Mouse (Mus musculus): ENCODE measurements around the gene Catip. TPM values are rescaled to one million over a fixed set of nuclear protein-coding genes. Genes with fewer than 3 reads are reported as not detected.
"Not testable (repeated sequence)": the region's sequence is repeated elsewhere in the genome, so short reads cannot be mapped to it uniquely, and the experiment has no call there.

Gene Catip
- polyA plus RNA-seq, 1 experiment: 25.9 TPM

GRCm38 (mm10) chr1:74337241-74337771 is 24.6 kb upstream of the Catip start:
- TF ChIP-seq CTCF (IDR thresholded peaks at IDR 0.05; ENCODE audit: control insufficient read depth, insufficient read depth, insufficient replicate concordance, low read depth, low read length) (no peak), POLR2A (IDR thresholded peaks at IDR 0.05; ENCODE audit: control insufficient read depth, low read depth, low read length) (no peak)
- H3K27me3 ChIP-seq (ENCODE audit: control insufficient read depth, insufficient read depth, low read length): no peaks in the 10 kb centered on the region
- peak overlapping the region; percentile 66 for H3K27ac ChIP-seq (ENCODE audit: control insufficient read depth, insufficient read depth, low read depth, low read length)
- peaks cover 13% of the 10 kb centered on the region for H3K4me1 ChIP-seq (ENCODE audit: control insufficient read depth, insufficient read depth, low read length)
- no peak overlapping the region for H3K4me3 ChIP-seq (ENCODE audit: control insufficient read depth, low read depth, low read length)
- no peaks in the 10 kb centered on the region for H3K36me3 ChIP-seq (ENCODE audit: control insufficient read depth, insufficient read depth, low read length)

GRCm38 (mm10) chr1:74338013-74338412 is 23.9 kb upstream of the Catip start:
- TF ChIP-seq CTCF (IDR thresholded peaks at IDR 0.05; ENCODE audit: control insufficient read depth, insufficient read depth, insufficient replicate concordance, low read depth, low read length): no peak
- TF ChIP-seq POLR2A (IDR thresholded peaks at IDR 0.05; ENCODE audit: control insufficient read depth, low read depth, low read length): no peak
- Histone ChIP-seq H3K27ac (ENCODE audit: control insufficient read depth, insufficient read depth, low read depth, low read length) (peak overlapping the region; percentile 44; the same call in 1 of the 2 replicates), H3K4me1 (ENCODE audit: control insufficient read depth, insufficient read depth, low read length) (peaks cover 13% of the 10 kb centered on the region), H3K36me3 (ENCODE audit: control insufficient read depth, insufficient read depth, low read length) (no peaks in the 10 kb centered on the region), H3K4me3 (ENCODE audit: control insufficient read depth, low read depth, low read length) (no peak overlapping the region), H3K27me3 (ENCODE audit: control insufficient read depth, insufficient read depth, low read length) (no peaks in the 10 kb centered on the region)

DNA sequence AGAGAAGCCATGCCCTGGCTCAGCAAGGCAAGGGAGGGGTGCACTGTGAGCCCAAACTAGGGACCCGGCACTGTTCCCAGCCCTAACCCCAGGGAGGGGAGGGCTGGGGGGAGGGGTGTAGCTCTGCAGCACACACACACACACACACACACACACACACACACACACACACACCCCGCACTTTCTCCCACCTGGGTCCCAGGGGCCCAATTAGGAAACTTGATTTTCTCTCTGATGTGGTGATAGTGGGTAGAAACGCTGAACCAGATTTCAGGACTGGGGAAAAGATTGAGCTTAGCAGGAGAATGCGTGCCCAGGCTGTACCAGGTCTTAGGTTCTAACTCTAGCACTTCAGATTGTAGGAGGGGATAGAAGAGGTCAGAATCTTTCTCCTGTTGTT is 23.3 kb upstream of the Catip start:
- Histone ChIP-seq H3K36me3 (ENCODE audit: control insufficient read depth, insufficient read depth, low read length) (no peaks in the 10 kb centered on the region), H3K4me3 (ENCODE audit: control insufficient read depth, low read depth, low read length) (no peak overlapping the region), H3K27me3 (ENCODE audit: control insufficient read depth, insufficient read depth, low read length) (no peaks in the 10 kb centered on the region), H3K27ac (ENCODE audit: control insufficient read depth, insufficient read depth, low read depth, low read length) (no peak overlapping the region), H3K4me1 (ENCODE audit: control insufficient read depth, insufficient read depth, low read length) (peaks cover 9% of the 10 kb centered on the region)
- TF ChIP-seq POLR2A (IDR thresholded peaks at IDR 0.05; ENCODE audit: control insufficient read depth, low read depth, low read length) (no peak), CTCF (IDR thresholded peaks at IDR 0.05; ENCODE audit: control insufficient read depth, insufficient read depth, insufficient replicate concordance, low read depth, low read length) (no peak)

- peaks cover 9% of the 10 kb centered on the region for H3K4me1 ChIP-seq (ENCODE audit: control insufficient read depth, insufficient read depth, low read length)
- peak overlapping the region; percentile 2; the same call in 1 of the 2 replicates for H3K27ac ChIP-seq (ENCODE audit: control insufficient read depth, insufficient read depth, low read depth, low read length)
- H3K4me3 ChIP-seq (ENCODE audit: control insufficient read depth, low read depth, low read length): no peak overlapping the region
- no peaks in the 10 kb centered on the region for H3K27me3 ChIP-seq (ENCODE audit: control insufficient read depth, insufficient read depth, low read length)
- H3K36me3 ChIP-seq (ENCODE audit: control insufficient read depth, insufficient read depth, low read length): no peaks in the 10 kb centered on the region
- TF ChIP-seq CTCF (IDR thresholded peaks at IDR 0.05; ENCODE audit: control insufficient read depth, insufficient read depth, insufficient replicate concordance, low read depth, low read length) (no peak), POLR2A (IDR thresholded peaks at IDR 0.05; ENCODE audit: control insufficient read depth, low read depth, low read length) (no peak)
Observed at GRCm38 (mm10) chr1:74339917-74340316, 22.0 kb upstream of the Catip start.

GRCm38 (mm10) chr1:74340361-74340764 is 21.5 kb upstream of the Catip start:
- no peak for TF ChIP-seq POLR2A (IDR thresholded peaks at IDR 0.05; ENCODE audit: control insufficient read depth, low read depth, low read length)

GRCm38 (mm10) chr1:74340992-74341391 is 20.9 kb upstream of the Catip start:
- H3K27ac ChIP-seq (ENCODE audit: control insufficient read depth, insufficient read depth, low read depth, low read length); H3K27me3 ChIP-seq (ENCODE audit: control insufficient read depth, insufficient read depth, low read length); H3K36me3 ChIP-seq (ENCODE audit: control insufficient read depth, insufficient read depth, low read length); H3K4me3 ChIP-seq (ENCODE audit: control insufficient read depth, low read depth, low read length); H3K4me1 ChIP-seq (ENCODE audit: control insufficient read depth, insufficient read depth, low read length): not testable (repeated sequence)

More at GRCm38 (mm10) chr1:74340361-74340764, 21.5 kb upstream of the Catip start:
- Histone ChIP-seq H3K36me3 (ENCODE audit: control insufficient read depth, insufficient read depth, low read length) (no peaks in the 10 kb centered on the region), H3K27me3 (ENCODE audit: control insufficient read depth, insufficient read depth, low read length) (no peaks in the 10 kb centered on the region), H3K27ac (ENCODE audit: control insufficient read depth, insufficient read depth, low read depth, low read length) (peak overlapping the region; percentile 2; the same call in 1 of the 2 replicates), H3K4me3 (ENCODE audit: control insufficient read depth, low read depth, low read length) (no peak overlapping the region), H3K4me1 (ENCODE audit: control insufficient read depth, insufficient read depth, low read length) (peaks cover 7% of the 10 kb centered on the region)

- peaks cover 6% of the 10 kb centered on the region for H3K4me1 ChIP-seq (ENCODE audit: control insufficient read depth, insufficient read depth, low read length)
- no peaks in the 10 kb centered on the region for H3K27me3 ChIP-seq (ENCODE audit: control insufficient read depth, insufficient read depth, low read length)
- H3K27ac ChIP-seq (ENCODE audit: control insufficient read depth, insufficient read depth, low read depth, low read length): no peak overlapping the region
- TF ChIP-seq CTCF (IDR thresholded peaks at IDR 0.05; ENCODE audit: control insufficient read depth, insufficient read depth, insufficient replicate concordance, low read depth, low read length): no peak
- TF ChIP-seq POLR2A (IDR thresholded peaks at IDR 0.05; ENCODE audit: control insufficient read depth, low read depth, low read length): no peak
- H3K4me3 ChIP-seq (ENCODE audit: control insufficient read depth, low read depth, low read length): no peak overlapping the region
- H3K36me3 ChIP-seq (ENCODE audit: control insufficient read depth, insufficient read depth, low read length): no peaks in the 10 kb centered on the region
Observed at GRCm38 (mm10) chr1:74341898-74342297, 20.0 kb upstream of the Catip start.

DNA sequence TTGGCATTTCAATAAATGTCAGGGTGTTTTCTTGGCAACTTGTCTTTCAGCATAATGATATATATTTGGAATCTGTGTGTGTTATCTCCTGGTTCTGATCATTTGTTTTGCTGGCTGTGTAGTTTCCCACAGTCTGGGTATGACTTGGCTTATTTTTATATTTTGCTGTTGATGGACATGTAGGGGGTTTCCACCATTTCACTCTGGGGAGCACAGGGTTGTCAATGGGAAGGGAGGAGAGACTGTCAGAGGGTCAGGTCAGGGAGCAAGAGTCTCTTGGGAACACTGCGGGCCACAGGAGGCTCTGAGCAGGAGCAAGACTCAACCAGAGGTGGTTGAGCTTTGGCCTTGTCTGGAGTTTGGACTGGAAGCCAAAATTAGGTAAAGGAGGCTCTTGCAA is 19.6 kb upstream of the Catip start:
- H3K4me1 ChIP-seq (ENCODE audit: control insufficient read depth, insufficient read depth, low read length): peaks cover 4% of the 10 kb centered on the region
- TF ChIP-seq CTCF (IDR thresholded peaks at IDR 0.05; ENCODE audit: control insufficient read depth, insufficient read depth, insufficient replicate concordance, low read depth, low read length) (no peak), POLR2A (IDR thresholded peaks at IDR 0.05; ENCODE audit: control insufficient read depth, low read depth, low read length) (no peak)
- H3K4me3 ChIP-seq (ENCODE audit: control insufficient read depth, low read depth, low read length): no peak overlapping the region
- H3K36me3 ChIP-seq (ENCODE audit: control insufficient read depth, insufficient read depth, low read length): no peaks in the 10 kb centered on the region
- H3K27ac ChIP-seq (ENCODE audit: control insufficient read depth, insufficient read depth, low read depth, low read length): no peak overlapping the region
- no peaks in the 10 kb centered on the region for H3K27me3 ChIP-seq (ENCODE audit: control insufficient read depth, insufficient read depth, low read length)

Measured in testis, adult 2 months (tissue).